Mouse (Mus musculus) cortical plate, adult 2 months (tissue): ENCODE measurements around the gene Ccn1. TPM values are rescaled to one million over a fixed set of nuclear protein-coding genes. Genes with fewer than 3 reads are reported as not detected.

ENCODE experiments used
- H3K27ac ChIP-seq: fragments of 200-500 bp; 2 replicates; pipeline ENCODE4 v1.5.1; 2012; ENCODE audit warnings: low read length, control low read depth, inconsistent platforms; ENCODE audit not compliant: insufficient read depth
- H3K4me1 ChIP-seq: fragments of 200-500 bp; 2 replicates; pipeline ENCODE4 v1.6.1; 2011; ENCODE audit warnings: low read length; ENCODE audit not compliant: control insufficient read depth, insufficient read depth
- H3K4me3 ChIP-seq: fragments of 200-500 bp; 2 replicates; pipeline ENCODE4 v1.5.1; 2011; ENCODE audit warnings: mild to moderate bottlenecking, low read length, control low read depth; ENCODE audit not compliant: insufficient read depth
- CTCF ChIP-seq: fragments of 200-500 bp; IDR thresholded peaks from 2 replicates; pipeline ENCODE4 v1.5.1; 2011; ENCODE audit warnings: mild to moderate bottlenecking, control low read depth, low read length; ENCODE audit not compliant: insufficient read depth; ENCODE audit errors: extremely low read depth
- POLR2A ChIP-seq: fragments of 200-500 bp; IDR thresholded peaks from 2 replicates; pipeline ENCODE4 v1.6.1; 2011; ENCODE audit warnings: mild to moderate bottlenecking, low read length, control low read depth; ENCODE audit not compliant: insufficient read depth; ENCODE audit errors: extremely low read depth
- polyA plus RNA-seq: library from polyadenylated mRNA; depleted of rRNA; stranded (reverse); fragments of >200 nt; gene quantifications from 2 replicates; pipeline ENCODE4 v1.2.3, GENCODE M21; 2012

The Ccn1 gene
- polyA plus RNA-seq, 1 experiment = 16.5 TPM

GRCm38 (mm10) chr3:145651029-145651977, 1.5 kb upstream of the Ccn1 start:
- peaks cover 2% of the 10 kb centered on the region; the same call in 1 of the 2 replicates for H3K4me1 ChIP-seq
- H3K4me3 ChIP-seq = no peak overlapping the region; the same call in 1 of the 2 replicates
- TF ChIP-seq POLR2A = no peak
- TF ChIP-seq CTCF = no peak
- no peak overlapping the region for H3K27ac ChIP-seq

- no peak for TF ChIP-seq POLR2A
- TF ChIP-seq CTCF = no peak
- H3K4me1 ChIP-seq = peaks cover 2% of the 10 kb centered on the region; the same call in 1 of the 2 replicates
- H3K27ac ChIP-seq = peak overlapping the region; percentile 53; the same call in 1 of the 2 replicates
- peak overlapping the region; percentile 41 for H3K4me3 ChIP-seq
Measured at GRCm38 (mm10) chr3:145650298-145651011, 674 bp upstream of the Ccn1 start.

- H3K4me1 ChIP-seq = peaks cover 2% of the 10 kb centered on the region; the same call in 1 of the 2 replicates
- 0 out of 2 replicates have a peak overlapping the region, but pooled peaks have one; percentile 42 for H3K27ac ChIP-seq
- TF ChIP-seq POLR2A (no peak), CTCF (no peak)
Measured at GRCm38 (mm10) chr3:145648991-145649851, 560 bp downstream of the Ccn1 start.

GRCm38 (mm10) chr3:145648097-145648931, 1.5 kb downstream of the Ccn1 start:
- Histone ChIP-seq H3K27ac (no peak overlapping the region), H3K4me1 (peaks cover 2% of the 10 kb centered on the region; the same call in 1 of the 2 replicates), H3K4me3 (peak overlapping the region; percentile 41; the same call in 1 of the 2 replicates)
- TF ChIP-seq POLR2A = no peak
- TF ChIP-seq CTCF = peak; percentile 18; the same call in 1 of the 2 replicates

More at GRCm38 (mm10) chr3:145648991-145649851, 560 bp downstream of the Ccn1 start:
- peak overlapping the region; percentile 41 for H3K4me3 ChIP-seq

- TF ChIP-seq POLR2A (no peak), CTCF (no peak)
- Histone ChIP-seq H3K27ac (no peak overlapping the region), H3K4me1 (no peaks in the 10 kb centered on the region), H3K4me3 (no peak overlapping the region)
Measured at GRCm38 (mm10) chr3:145647416-145647815, 2.4 kb downstream of the Ccn1 start.

- Histone ChIP-seq H3K4me1 (no peaks in the 10 kb centered on the region), H3K4me3 (no peak overlapping the region), H3K27ac (no peak overlapping the region)
- TF ChIP-seq POLR2A (no peak), CTCF (no peak)
Measured at GRCm38 (mm10) chr3:145646666-145647065, 3.1 kb downstream of the Ccn1 start.

GRCm38 (mm10) chr3:145646009-145646408, 3.8 kb downstream of the Ccn1 start:
- Histone ChIP-seq H3K4me3 (no peak overlapping the region), H3K4me1 (no peaks in the 10 kb centered on the region), H3K27ac (no peak overlapping the region)
- TF ChIP-seq CTCF (no peak), POLR2A (no peak)

GRCm38 (mm10) chr3:145645463-145645862, 4.3 kb downstream of the Ccn1 start:
- Histone ChIP-seq H3K27ac (no peak overlapping the region), H3K4me3 (no peak overlapping the region), H3K4me1 (no peaks in the 10 kb centered on the region)
- no peak for TF ChIP-seq POLR2A

- Histone ChIP-seq H3K4me3 (no peak overlapping the region), H3K4me1 (no peaks in the 10 kb centered on the region), H3K27ac (no peak overlapping the region)
- no peak for TF ChIP-seq POLR2A
- TF ChIP-seq CTCF = no peak
Measured at GRCm38 (mm10) chr3:145642861-145643260, 6.9 kb downstream of the Ccn1 start.
